Mouse (Mus musculus): ENCODE measurements at regions not wholly inside any gene's neighbourhood (a gene's known extent, or its start where the extent isn't known, plus 50 kb on each side); places are given as distances from the start of the nearest gene placed in this dataset.
"Not testable (repeated sequence)": the region's sequence is repeated elsewhere in the genome, so short reads cannot be mapped to it uniquely, and the experiment has no call there.

- DNase-seq: no peak
Measured at GRCm38 (mm10) chr13:52222315-52223097, 308.6 kb downstream of the Diras2 start.

- DNase-seq: peak; percentile 51
Measured at GRCm38 (mm10) chr13:52223098-52223962, 307.7 kb downstream of the Diras2 start.

- DNase-seq: no peak
Measured at GRCm38 (mm10) chr13:52233971-52234370, 297.1 kb downstream of the Diras2 start.

- DNase-seq: no peak
Measured at GRCm38 (mm10) chr13:52236105-52236504, 295.0 kb downstream of the Diras2 start.

GRCm38 (mm10) chr13:52239563-52239962, 291.5 kb downstream of the Diras2 start:
- DNase-seq: no peak

GRCm38 (mm10) chr13:52241761-52242160, 289.3 kb downstream of the Diras2 start:
- DNase-seq: no peak

GRCm38 (mm10) chr13:52249492-52249891, 281.6 kb downstream of the Diras2 start:
- DNase-seq: no peak

GRCm38 (mm10) chr13:52250371-52250770, 280.7 kb downstream of the Diras2 start:
- DNase-seq: no peak

- DNase-seq: no peak
Measured at GRCm38 (mm10) chr13:52252303-52252702, 278.8 kb downstream of the Diras2 start.

- DNase-seq: not testable (repeated sequence)
Measured at GRCm38 (mm10) chr13:52252726-52253125, 278.4 kb downstream of the Diras2 start.

- DNase-seq: peak; percentile 19
Measured at GRCm38 (mm10) chr13:52253138-52253537, 277.9 kb downstream of the Diras2 start.

GRCm38 (mm10) chr13:52254185-52254584, 276.9 kb downstream of the Diras2 start:
- peak; percentile 33 for DNase-seq

GRCm38 (mm10) chr13:52255697-52256096, 275.4 kb downstream of the Diras2 start:
- no peak for DNase-seq

GRCm38 (mm10) chr13:52258373-52258772, 272.7 kb downstream of the Diras2 start:
- DNase-seq: no peak

GRCm38 (mm10) chr13:52262949-52263550, 268.0 kb downstream of the Diras2 start:
- DNase-seq: no peak

GRCm38 (mm10) chr13:52268279-52268678, 262.8 kb downstream of the Diras2 start:
- no peak for DNase-seq

- DNase-seq: no peak
Measured at GRCm38 (mm10) chr13:52273502-52274246, 257.4 kb downstream of the Diras2 start.

GRCm38 (mm10) chr13:52275196-52275595, 255.9 kb downstream of the Diras2 start:
- DNase-seq: no peak

GRCm38 (mm10) chr13:52275675-52276074, 255.4 kb downstream of the Diras2 start:
- DNase-seq: peak; percentile 69

GRCm38 (mm10) chr13:52277195-52277594, 253.9 kb downstream of the Diras2 start:
- DNase-seq: no peak

- DNase-seq: no peak
Measured at GRCm38 (mm10) chr13:52278831-52279230, 252.2 kb downstream of the Diras2 start.

- DNase-seq: no peak
Measured at GRCm38 (mm10) chr13:52279281-52279969, 251.7 kb downstream of the Diras2 start.
